Mouse (Mus musculus) heart, postnatal 4 days (tissue): ENCODE data around the gene Trappc11. TPM values are rescaled to one million over a fixed set of nuclear protein-coding genes. Genes with fewer than 3 reads are reported as not detected.
A peak's percentile ranks its signal among the peaks of the same experiment; 100 is the strongest.
"Not testable (repeated sequence)": the region's sequence is repeated elsewhere in the genome, so short reads cannot be mapped to it uniquely, and the experiment has no call there.

ENCODE experiments used
- DNase-seq: peaks from one replicate; pipeline ENCODE4 v3.0.0; 2021
- total RNA-seq, 2 experiments: library from RNA; stranded (reverse); gene quantifications; 2 replicates each; pipeline ENCODE4 v1.2.3; 2021

Gene Trappc11
- total RNA-seq, 2 experiments from 2014 or later: 21.6 to 22.4 TPM

- no peak for DNase-seq
Measured at GRCm38 (mm10) chr8:47482354-47483071, 50.8 kb downstream of the Trappc11 start.

DNA sequence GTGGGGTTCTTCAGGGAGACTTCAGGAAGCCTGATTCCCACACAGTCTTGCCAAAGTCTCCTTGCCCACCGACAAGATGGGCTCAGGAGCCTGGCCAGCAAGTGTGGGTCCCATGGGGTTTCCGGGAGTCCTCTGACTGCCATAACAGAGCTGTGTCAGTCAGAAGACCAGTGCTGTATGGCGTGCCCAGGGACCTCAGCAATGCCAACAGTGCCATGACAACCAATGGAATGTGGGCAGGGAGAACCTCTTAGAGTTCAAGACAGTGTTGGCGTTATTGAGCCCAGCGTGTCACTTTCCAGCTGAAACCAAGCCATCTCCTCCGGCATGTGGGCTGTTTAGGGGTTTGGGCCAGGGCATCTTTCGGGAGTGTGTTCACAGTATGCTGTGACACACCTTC, 53.2 kb downstream of the Trappc11 start:
- DNase-seq: no peak

GRCm38 (mm10) chr8:47461650-47462049, 71.6 kb downstream of the Trappc11 start:
- DNase-seq: peak; percentile 54

DNA sequence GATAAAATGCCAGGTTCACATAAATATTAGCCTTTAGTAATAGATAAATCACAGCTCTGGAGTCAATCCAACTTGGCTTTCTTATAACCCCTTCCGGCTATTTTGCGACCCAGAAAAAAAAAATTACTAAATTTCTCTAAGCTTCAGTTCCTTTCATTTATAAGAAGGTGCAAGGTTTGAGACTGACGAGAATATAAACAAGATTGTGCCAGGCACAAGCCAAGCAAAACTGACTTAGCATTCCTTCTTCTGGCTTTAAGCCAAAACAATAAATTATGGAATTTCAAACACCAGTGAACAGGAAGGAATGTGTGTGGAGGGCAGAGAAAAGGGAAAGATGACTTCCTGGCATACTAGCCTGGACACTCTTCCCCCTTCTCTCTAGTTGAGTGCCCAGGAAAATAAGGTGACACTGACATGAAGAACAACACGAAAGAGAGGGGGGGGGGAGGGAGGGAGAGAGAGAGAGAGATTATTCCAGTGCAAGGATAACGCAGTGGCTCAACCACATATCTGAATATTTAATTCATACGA, 74.0 kb downstream of the Trappc11 start:
- DNase-seq: no peak

GRCm38 (mm10) chr8:47458591-47458990, 74.7 kb downstream of the Trappc11 start:
- DNase-seq: no peak

GRCm38 (mm10) chr8:47449211-47449610, 84.1 kb downstream of the Trappc11 start:
- not testable (repeated sequence) for DNase-seq

- DNase-seq: no peak
Measured at GRCm38 (mm10) chr8:47446312-47447046, 86.8 kb downstream of the Trappc11 start, which contains the start of gene Stox2. Gene Stox2, minus strand, starts transcription at chr8:47446362.

Other genes with a start within 250 kb of the Trappc11 start
- 10 to 100 TPM; 27.4 to 29.3 TPM for gene Stox2, start 87.1 kb downstream of the Trappc11 start, total RNA-seq
- gene Rwdd4a, start 194 bp upstream of the Trappc11 start, total RNA-seq: 10 to 100 TPM; 45.6 to 49.7 TPM
- 10 to 100 TPM; 10.4 to 14.0 TPM for gene Ing2, start 142.1 kb upstream of the Trappc11 start, total RNA-seq
- 10 to 100 TPM in 1 of 2 experiments, 1 to 10 TPM in 1; 9.4 to 12.0 TPM for gene Cdkn2aip, start 180.5 kb upstream of the Trappc11 start, total RNA-seq